Mouse (Mus musculus) embryonic stem cell, embryonic (primary cell): ENCODE measurements around the gene Dvl2.

Experiments
- CTCF ChIA-PET, 4 experiments: fragments of 300-600 bp in 2 of 4; fragments of 350-600 bp in 2 of 4; sonication (Branson Sonifier 250); formaldehyde crosslinking; loops; one replicate each; lab custom pipeline; 2022; ENCODE audit warnings: inconsistent platforms in 2 of 4; lab: Charles Lee
- POLR2A ChIA-PET, 4 experiments: fragments of 300-600 bp in 2 of 4; fragments of 350-600 bp in 2 of 4; sonication (Branson Sonifier 250); formaldehyde crosslinking; loops; one replicate each; lab custom pipeline; 2022; ENCODE audit warnings: antibody characterized with exemption in 4 of 4, inconsistent platforms in 1 of 4; lab: Charles Lee

The Dvl2 gene

GRCm38 (mm10) chr11:70021264-70022132 is 21.1 kb downstream of the Dvl2 start:
- ChIA-PET CTCF (interaction anchor here (0.6 to 1.5 kb wide), 27 partner anchors 11 to 410 kb away, joined by 3 to 22 read pairs (median 4); partner anchors contain the start of genes Slc16a11 (in 2 of the 4), Cldn7 (in 1 of the 4), Dvl2 (in 1 of the 4) and Eif5a (in 1 of the 4)), POLR2A (interaction anchor here (0.5 to 14.9 kb wide), 56 partner anchors 8 to 911 kb away, joined by 3 to 151 read pairs (median 4); partner anchors contain the start of genes Ctdnep1 (in 3 of the 4), Dvl2 (in 3 of the 4), Eif5a (in 3 of the 4) and Slc2a4 (in 2 of the 4))

- POLR2A ChIA-PET: interaction anchor here in 1 of 4 experiments (0.6 kb wide), 1 partner anchor 318 kb away, joined by 4 read pairs; no protein-coding TSS in a partner anchor
- CTCF ChIA-PET: no interaction called here
These were observed 23.2 kb downstream of the Dvl2 start for GRCm38 (mm10) chr11:70023481-70024150.

- ChIA-PET POLR2A (interaction anchor here in 1 of 4 experiments (0.6 kb wide), 1 partner anchor 318 kb away, joined by 4 read pairs; no protein-coding TSS in a partner anchor), CTCF (no interaction called here)
These were observed 23.7 kb downstream of the Dvl2 start for GRCm38 (mm10) chr11:70024151-70024514.

GRCm38 (mm10) chr11:70026689-70027088 is 26.3 kb downstream of the Dvl2 start:
- CTCF ChIA-PET: interaction anchor here in 3 of 4 experiments (0.6 to 1.7 kb wide), 7 partner anchors 17 to 398 kb away, joined by 3 to 6 read pairs (median 4); partner anchors contain the start of gene Dvl2 (in 1 of the 3)

GRCm38 (mm10) chr11:70027397-70027796 is 27.0 kb downstream of the Dvl2 start:
- ChIA-PET CTCF (interaction anchor here in 3 of 4 experiments (0.6 to 1.7 kb wide), 7 partner anchors 27 to 399 kb away, joined by 3 to 6 read pairs (median 3); partner anchors contain the start of gene Dvl2 (in 1 of the 3)), POLR2A (interaction anchor here (0.5 to 1.6 kb wide), 15 partner anchors 13 to 328 kb away, joined by 3 to 9 read pairs (median 5); partner anchors contain the start of genes Dvl2 (in 2 of the 4), Asgr1 (in 1 of the 4) and Eif5a (in 1 of the 4))

More at GRCm38 (mm10) chr11:70026689-70027088, 26.3 kb downstream of the Dvl2 start:
- POLR2A ChIA-PET: interaction anchor here in 3 of 4 experiments (0.5 to 1.8 kb wide), 17 partner anchors 11 to 704 kb away, joined by 3 to 9 read pairs (median 4); partner anchors contain the start of genes Acadvl (in 2 of the 3), Dvl2 (in 2 of the 3), 0610010K14Rik (in 1 of the 3) and Asgr1 (in 1 of the 3)

- CTCF ChIA-PET: interaction anchor here in 1 of 4 experiments (0.6 kb wide), 1 partner anchor 396 kb away, joined by 3 read pairs; the partner anchor contains the start of gene Fxr2
- POLR2A ChIA-PET: interaction anchor here in 2 of 4 experiments (0.8 to 1.8 kb wide), 6 partner anchors 12 to 31 kb away, joined by 3 to 8 read pairs (median 3); no protein-coding TSS in a partner anchor
These were observed 28.2 kb downstream of the Dvl2 start for GRCm38 (mm10) chr11:70028401-70029129.

- POLR2A ChIA-PET: interaction anchor here in 2 of 4 experiments (0.8 to 1.8 kb wide), 7 partner anchors 11 to 191 kb away, joined by 3 to 8 read pairs (median 3); partner anchors contain the start of gene Slc16a13 (in 1 of the 2)
- CTCF ChIA-PET: interaction anchor here in 2 of 4 experiments (0.5 to 0.6 kb wide), 3 partner anchors 27 to 396 kb away, joined by 3 to 6 read pairs (median 3); partner anchors contain the start of gene Fxr2 (in 1 of the 2)
These were observed 28.9 kb downstream of the Dvl2 start for GRCm38 (mm10) chr11:70029130-70029801.

GRCm38 (mm10) chr11:70029829-70030550 is 29.6 kb downstream of the Dvl2 start:
- POLR2A ChIA-PET: interaction anchor here in 3 of 4 experiments (0.7 to 1.8 kb wide), 7 partner anchors 14 to 845 kb away, joined by 3 to 8 read pairs (median 3); partner anchors contain the start of gene Slc16a13 (in 1 of the 3)
- CTCF ChIA-PET: interaction anchor here in 1 of 4 experiments (0.6 kb wide), 1 partner anchor 171 kb away, joined by 3 read pairs; no protein-coding TSS in a partner anchor

GRCm38 (mm10) chr11:70030651-70031320 is 30.4 kb downstream of the Dvl2 start:
- CTCF ChIA-PET: interaction anchor here in 1 of 4 experiments (0.6 kb wide), 1 partner anchor 24 kb away, joined by 5 read pairs; no protein-coding TSS in a partner anchor
- POLR2A ChIA-PET: interaction anchor here in 2 of 4 experiments (0.7 to 1.1 kb wide), 4 partner anchors 10 to 846 kb away, joined by 3 to 4 read pairs (median 3); partner anchors contain the start of gene Slc16a13 (in 1 of the 2)

GRCm38 (mm10) chr11:70031321-70031670 is 30.9 kb downstream of the Dvl2 start:
- ChIA-PET CTCF (interaction anchor here in 1 of 4 experiments (0.6 kb wide), 1 partner anchor 24 kb away, joined by 5 read pairs; no protein-coding TSS in a partner anchor), POLR2A (interaction anchor here in 1 of 4 experiments (1.0 kb wide), 1 partner anchor 10 kb away, joined by 3 read pairs; no protein-coding TSS in a partner anchor)

- CTCF ChIA-PET: interaction anchor here in 1 of 4 experiments (0.5 kb wide), 1 partner anchor 259 kb away, joined by 3 read pairs; no protein-coding TSS in a partner anchor
- POLR2A ChIA-PET: interaction anchor here in 2 of 4 experiments (0.6 to 1.4 kb wide), 5 partner anchors 24 to 199 kb away, joined by 3 to 8 read pairs (median 4); partner anchors contain the start of gene 0610010K14Rik (in 1 of the 2)
These were observed 37.8 kb downstream of the Dvl2 start for GRCm38 (mm10) chr11:70038174-70038573.

- POLR2A ChIA-PET: interaction anchor here in 1 of 4 experiments (0.6 to 1.9 kb wide), 4 partner anchors 11 to 95 kb away, joined by 3 to 10 read pairs (median 3); partner anchors contain the start of gene Acadvl
These were observed 39.2 kb downstream of the Dvl2 start for GRCm38 (mm10) chr11:70039631-70040030.

GRCm38 (mm10) chr11:70040184-70040583 is 39.8 kb downstream of the Dvl2 start:
- POLR2A ChIA-PET: interaction anchor here in 1 of 4 experiments (0.6 to 1.9 kb wide), 4 partner anchors 12 to 94 kb away, joined by 3 to 10 read pairs (median 3); partner anchors contain the start of gene Acadvl
- CTCF ChIA-PET: interaction anchor here in 2 of 4 experiments (0.6 to 1.5 kb wide), 3 partner anchors 9 to 714 kb away, joined by 4 to 8 read pairs (median 5); partner anchors contain the start of gene Kcnab3 (in 1 of the 2)

More at GRCm38 (mm10) chr11:70039631-70040030, 39.2 kb downstream of the Dvl2 start:
- CTCF ChIA-PET: interaction anchor here (0.6 to 1.5 kb wide), 5 partner anchors 10 to 714 kb away, joined by 3 to 8 read pairs (median 4); partner anchors contain the start of gene Kcnab3 (in 1 of the 4)

GRCm38 (mm10) chr11:70042309-70043085 is 42.1 kb downstream of the Dvl2 start:
- CTCF ChIA-PET: no interaction called here
- POLR2A ChIA-PET: no interaction called here
